Mouse (Mus musculus): ENCODE data around the gene Miox.

The Miox gene

DNA sequence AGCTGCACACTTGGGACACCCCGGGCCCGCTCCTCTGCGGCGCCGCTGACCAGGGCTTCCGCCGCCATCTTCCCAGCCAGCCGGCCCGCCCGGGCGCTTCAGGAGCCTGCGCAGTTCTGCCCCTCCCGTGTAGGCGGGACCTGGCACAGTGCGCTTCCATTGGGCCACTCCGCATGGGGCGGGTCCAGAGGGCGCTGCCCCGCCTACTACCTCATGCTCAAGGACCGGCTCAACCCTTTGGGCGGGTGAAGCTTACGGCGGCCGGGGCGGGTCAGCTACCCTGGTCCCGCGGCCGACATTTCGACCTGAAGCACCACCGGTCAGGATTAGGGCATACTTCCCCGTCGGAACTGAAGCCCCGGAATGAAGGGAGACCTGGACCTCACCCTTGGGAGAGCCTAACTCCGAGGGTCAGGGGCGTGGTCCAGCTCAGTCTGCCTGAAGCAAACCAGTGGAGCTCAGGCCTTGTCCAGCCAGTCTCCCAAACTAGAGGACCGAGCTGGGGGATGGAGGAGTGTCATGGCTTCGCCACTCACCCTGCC, 18.9 kb upstream of the Miox start, which contains the start of gene Sbf1:
Gene Sbf1, minus strand, starts transcription at position 122 of the 542 bp plus-strand sequence.
- DNase-seq (ENCODE audit: low spot score) = peak; percentile 96

GRCm38 (mm10) chr15:89316146-89316545, 18.1 kb upstream of the Miox start:
- no peak for DNase-seq (ENCODE audit: low spot score)

- DNase-seq (ENCODE audit: low spot score) = no peak
These were observed 12.9 kb upstream of the Miox start for GRCm38 (mm10) chr15:89321264-89321663.

DNA sequence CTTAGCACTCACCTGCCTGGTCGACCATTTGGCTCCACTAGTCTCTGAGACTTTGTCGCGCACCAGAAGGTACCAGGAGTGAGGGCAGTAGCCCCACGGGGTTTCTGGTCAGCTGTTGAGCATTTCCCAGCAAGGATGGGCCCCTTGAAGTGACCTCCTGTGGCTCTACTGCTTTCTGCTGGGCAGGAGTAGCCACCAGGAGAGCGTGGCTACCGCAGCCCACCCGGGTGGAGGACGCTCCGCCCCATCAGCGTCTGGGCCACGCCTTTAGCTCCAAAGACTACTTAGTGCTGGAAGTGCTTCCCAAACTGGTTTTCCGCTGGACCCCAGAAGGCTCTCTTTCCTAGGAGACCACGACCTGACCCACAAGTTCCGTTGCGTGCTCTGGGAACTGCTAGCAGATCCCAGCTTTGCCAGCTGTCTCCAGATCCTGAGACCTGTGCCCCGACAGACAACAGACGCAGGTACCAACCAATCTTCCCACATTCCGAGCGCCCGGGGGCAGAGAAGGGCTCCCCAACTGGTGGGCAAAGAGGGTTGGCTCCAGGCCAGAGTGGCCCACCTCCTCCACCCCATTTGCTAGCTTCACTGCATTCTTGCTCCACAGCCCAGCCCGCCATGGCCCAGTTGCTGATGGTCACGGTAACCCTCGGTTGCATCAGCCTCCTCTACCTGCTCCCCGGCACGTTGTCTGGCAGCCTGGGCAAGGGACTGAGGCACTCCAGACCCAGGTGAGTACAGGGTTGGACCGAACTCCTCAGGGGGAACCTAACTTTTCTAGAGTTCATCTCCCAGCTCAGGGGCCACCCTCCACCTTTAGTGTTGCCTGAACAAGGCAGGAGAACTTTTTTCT, 11.3 kb upstream of the Miox start, which contains the start of gene Adm2:
Gene Adm2, plus strand, starts transcription at position 51 of the 853 bp plus-strand sequence.
- no peak for DNase-seq (ENCODE audit: low spot score)

DNA sequence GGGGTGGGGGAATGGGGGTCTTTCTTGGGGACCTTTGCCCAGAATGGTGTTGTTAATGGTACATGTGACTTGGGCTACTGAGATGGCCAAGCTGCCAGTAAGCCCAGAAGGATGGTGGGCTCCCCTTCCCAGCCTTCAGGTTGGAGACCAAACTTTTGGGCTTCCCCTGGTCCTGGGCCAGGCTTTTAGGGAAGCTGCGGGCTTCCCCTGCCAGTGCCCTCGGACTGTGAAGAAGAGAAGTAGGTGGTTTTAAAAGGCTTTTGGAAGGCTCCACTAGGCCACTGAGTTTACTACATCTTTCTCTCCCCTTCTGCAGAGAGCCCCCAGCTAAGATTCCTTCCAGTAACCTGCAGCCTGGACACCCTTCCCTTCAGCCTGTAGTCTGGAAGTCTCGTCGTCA, 10.5 kb upstream of the Miox start:
- no peak for DNase-seq (ENCODE audit: low spot score)

DNA sequence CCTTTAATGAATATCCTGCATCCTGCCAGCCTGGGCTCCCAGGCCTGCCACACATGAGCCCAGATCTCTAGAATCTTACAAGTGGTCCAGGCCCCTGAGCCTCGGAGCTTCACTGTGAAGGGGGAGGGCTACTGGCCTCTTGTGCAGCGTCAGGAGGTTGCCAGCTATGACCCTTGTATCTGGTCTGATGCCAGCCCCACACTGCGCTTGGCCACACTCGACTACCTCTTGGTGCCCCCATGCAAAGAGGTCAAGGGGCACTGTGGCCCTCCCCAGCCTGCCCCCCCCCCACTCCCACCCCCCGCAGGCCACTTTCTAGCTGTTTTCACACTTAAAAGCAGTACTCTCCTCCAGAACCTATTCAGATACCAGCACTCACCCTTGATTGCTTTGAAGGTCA, 7.8 kb upstream of the Miox start:
- DNase-seq (ENCODE audit: low spot score) = no peak

GRCm38 (mm10) chr15:89334774-89335537, 758 bp downstream of the Miox start:
- DNase-seq (ENCODE audit: low spot score) = no peak

DNA sequence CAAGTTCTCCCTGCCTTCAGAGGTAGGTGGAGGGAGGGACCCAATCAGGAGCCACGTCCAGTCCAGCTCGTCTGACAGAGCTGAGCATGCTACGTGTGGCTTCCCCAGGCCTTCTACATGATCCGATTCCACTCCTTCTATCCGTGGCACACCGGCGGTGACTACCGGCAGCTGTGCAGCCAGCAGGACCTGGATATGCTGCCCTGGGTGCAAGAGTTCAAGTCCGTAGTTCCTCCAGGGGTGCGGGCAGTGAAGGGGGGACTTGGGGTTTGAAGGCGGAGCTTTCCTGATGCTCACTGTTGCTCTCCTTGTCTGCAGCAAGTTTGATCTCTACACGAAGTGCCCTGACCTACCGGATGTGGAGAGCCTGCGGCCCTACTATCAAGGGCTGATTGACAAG, 2.2 kb downstream of the Miox start:
- DNase-seq (ENCODE audit: low spot score) = no peak

- DNase-seq (ENCODE audit: low spot score) = no peak
These were observed 5.5 kb downstream of the Miox start for GRCm38 (mm10) chr15:89339696-89340095.

GRCm38 (mm10) chr15:89340136-89340535, 5.9 kb downstream of the Miox start:
- no peak for DNase-seq (ENCODE audit: low spot score)

GRCm38 (mm10) chr15:89341678-89342077, 7.5 kb downstream of the Miox start:
- no peak for DNase-seq (ENCODE audit: low spot score)

DNA sequence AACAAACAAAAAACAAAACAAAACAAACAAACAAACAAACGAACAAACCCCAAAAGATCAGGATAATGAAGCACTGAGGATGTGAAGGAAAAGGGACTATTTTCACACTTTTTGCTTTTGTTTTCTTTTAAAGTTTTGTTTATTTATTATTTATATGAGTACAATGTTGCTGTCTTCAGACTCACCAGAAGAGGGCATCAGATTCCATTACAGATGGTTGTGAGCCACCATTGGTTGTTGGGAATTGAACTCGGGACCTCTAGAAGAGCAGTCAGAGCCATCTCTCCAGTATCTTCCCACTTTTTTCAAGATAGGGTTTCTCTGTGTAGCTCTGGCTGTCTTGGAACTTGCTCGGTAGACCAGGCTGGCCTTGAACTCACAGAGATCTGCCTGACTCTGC, 9.1 kb downstream of the Miox start:
- no peak for DNase-seq (ENCODE audit: low spot score)

- no peak for DNase-seq (ENCODE audit: low spot score)
These were observed 16.2 kb downstream of the Miox start for GRCm38 (mm10) chr15:89350447-89350846.

- no peak for DNase-seq (ENCODE audit: low spot score)
These were observed 17.1 kb downstream of the Miox start for GRCm38 (mm10) chr15:89351302-89351701.

DNA sequence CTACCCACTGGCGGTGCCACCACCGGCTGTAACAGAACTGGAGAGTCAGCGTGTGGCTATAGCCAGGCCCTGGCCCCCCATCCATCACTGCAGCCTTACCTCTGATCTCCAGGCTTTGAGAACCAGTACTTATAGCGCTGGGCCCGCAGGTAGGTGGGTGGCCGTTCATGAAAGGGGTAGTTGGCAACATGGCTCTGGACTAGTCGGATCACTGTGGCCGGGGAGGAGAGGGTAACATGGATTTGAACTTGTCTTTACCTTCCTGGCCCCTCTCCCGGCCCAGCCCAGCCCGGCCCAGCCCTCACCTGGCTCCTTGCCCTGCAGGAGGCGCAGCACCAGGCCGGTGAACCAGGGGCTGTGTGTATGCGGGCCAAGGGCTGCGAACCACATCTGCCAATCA, 17.9 kb downstream of the Miox start:
- DNase-seq (ENCODE audit: low spot score) = no peak

GRCm38 (mm10) chr15:89352795-89353194, 18.6 kb downstream of the Miox start:
- DNase-seq (ENCODE audit: low spot score) = no peak

- no peak for DNase-seq (ENCODE audit: low spot score)
These were observed 19.6 kb downstream of the Miox start for GRCm38 (mm10) chr15:89353837-89354236.

- DNase-seq (ENCODE audit: low spot score) = no peak
These were observed 20.3 kb downstream of the Miox start for GRCm38 (mm10) chr15:89354455-89354854.

- DNase-seq (ENCODE audit: low spot score) = peak; percentile 97
These were observed 21.3 kb downstream of the Miox start, which contains the start of the genes Lmf2 and Ncaph2 for GRCm38 (mm10) chr15:89355241-89356187. Gene Lmf2 (minus strand): TSS chr15:89355659. Gene Ncaph2 (plus strand): TSS chr15:89355719.

GRCm38 (mm10) chr15:89356372-89356771, 22.2 kb downstream of the Miox start:
- DNase-seq (ENCODE audit: low spot score) = peak; percentile 46

DNA sequence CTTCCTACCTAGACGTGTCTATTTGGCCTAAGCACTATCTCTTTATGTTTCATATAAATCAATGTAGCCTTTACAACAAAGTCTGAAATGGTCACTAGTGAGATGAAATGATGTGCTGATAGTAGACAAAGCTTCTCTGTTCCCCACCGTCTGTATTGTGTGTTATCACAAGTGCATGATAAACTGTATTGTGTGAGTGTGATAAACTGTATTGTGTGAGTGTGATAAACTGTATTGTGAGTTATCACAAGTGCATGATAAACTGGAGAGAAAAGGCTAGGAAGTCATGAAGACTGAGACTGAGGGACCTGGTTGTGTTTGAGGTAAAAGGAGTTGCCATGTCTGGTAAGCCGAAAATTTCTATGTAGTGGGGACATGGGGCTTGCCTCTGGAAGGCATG, 24.6 kb downstream of the Miox start:
- no peak for DNase-seq (ENCODE audit: low spot score)

GRCm38 (mm10) chr15:89363051-89363450, 28.9 kb downstream of the Miox start:
- no peak for DNase-seq (ENCODE audit: low spot score)

Measured in T-cell, adult 2 months (primary cell).